In the genomic region with DNA sequence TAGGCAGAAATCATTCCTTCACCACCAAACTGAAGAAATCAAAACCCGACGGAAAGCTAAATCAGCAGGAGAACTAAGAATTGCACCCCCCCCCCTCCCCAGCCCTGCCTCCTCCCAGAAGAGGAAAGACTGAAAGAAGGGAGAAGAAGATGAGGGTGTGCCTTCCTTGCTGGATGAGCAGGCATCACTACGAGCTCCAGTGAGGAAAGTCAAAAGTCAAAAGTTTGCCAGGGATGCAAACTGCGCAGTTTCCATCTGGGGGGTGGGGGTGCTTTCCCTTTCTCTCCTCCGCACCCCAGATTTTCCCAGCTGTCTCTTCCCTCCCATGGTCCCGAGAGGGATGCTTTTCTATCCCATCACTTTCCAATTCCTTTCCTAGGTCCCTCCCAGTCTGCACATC, we compare ENCODE assay signal across 9 mouse cellular contexts. TPM values are rescaled to one million over a fixed set of nuclear protein-coding genes. Genes with fewer than 3 reads are reported as not detected.
A peak's percentile ranks its signal among the peaks of the same experiment; 100 is the strongest.
DNase-seq lines count a peak whose midpoint lies in the region; ATAC-seq and TF ChIP-seq lines count a peak whose summit lies in the region.
"Had no signal": no experiment of that assay in that cellular context is flagged by ENCODE, and none has a peak within 500 bp of the region (broad histone marks: within the 10 kb centered on the region; RNA-seq: fewer than 3 reads in every experiment).

No protein-coding gene starts in this region.

- peak overlapping the region; percentile 62 for H3K4me2 ChIP-seq in neural tube, embryonic 14.5 days (ENCODE audit: low read depth, low read length)

- 6% methylated on average over 6 of the region's 6 CpGs for WGBS in forebrain, embryonic 10.5 days
- 16% methylated on average over 6 of the region's 6 CpGs for WGBS in limb, embryonic 10.5 days
- 19% methylated on average over 6 of the region's 6 CpGs for WGBS in neural tube, embryonic 14.5 days

- no peak for DNase-seq in layer of hippocampus, adult 2 months (ENCODE audit: low spot score in 2 of 2)
- no peak for DNase-seq in layer of hippocampus, adult 8-10 months (ENCODE audit: low spot score in 2 of 2)
- no peak for DNase-seq in forebrain, embryonic 10.5 days (ENCODE audit: extremely low spot score, low spot score)
- no peak for DNase-seq in limb, embryonic 10.5 days (ENCODE audit: low spot score)
- DNase-seq in spleen, postnatal 4 days (ENCODE audit: low spot score in 2 of 2) = no peak
- DNase-seq in adrenal gland, adult (ENCODE audit: inconsistent age in 2 of 2, low spot score in 1 of 2) = no peak
- no peak for DNase-seq in cerebellum, postnatal 10 days

- peak overlapping the region; percentile 63 for H3K4me3 ChIP-seq in layer of hippocampus, adult 2 months
- peak overlapping the region; percentile 60 for H3K4me3 ChIP-seq in forebrain, embryonic 10.5 days
- peak overlapping the region; percentile 60 for H3K4me3 ChIP-seq in limb, embryonic 10.5 days
- peak overlapping the region; percentile 39 for H3K4me3 ChIP-seq in neural tube, embryonic 14.5 days (ENCODE audit: low read depth, low read length)

- no peaks in the 10 kb centered on the region for H3K36me3 ChIP-seq in forebrain, embryonic 10.5 days (replicated peaks)
- H3K36me3 ChIP-seq in limb, embryonic 10.5 days = no peaks in the 10 kb centered on the region
- H3K36me3 ChIP-seq in neural tube, embryonic 14.5 days (ENCODE audit: control insufficient read depth, insufficient read depth, low read length) = no peaks in the 10 kb centered on the region

- peak overlapping the region; percentile 22; the same call in 1 of the 2 replicates for H3K9ac ChIP-seq in neural tube, embryonic 14.5 days (replicated peaks; ENCODE audit: low read depth, low read length)

- no peaks in the 10 kb centered on the region for H3K9me3 ChIP-seq in forebrain, embryonic 10.5 days
- H3K9me3 ChIP-seq in limb, embryonic 10.5 days (replicated peaks) = no peaks in the 10 kb centered on the region
- no peaks in the 10 kb centered on the region for H3K9me3 ChIP-seq in neural tube, embryonic 14.5 days (ENCODE audit: control insufficient read depth, low read length)

- no peak overlapping the region for H3K27ac ChIP-seq in layer of hippocampus, adult 2 months
- H3K27ac ChIP-seq in forebrain, embryonic 10.5 days = no peak overlapping the region
- H3K27ac ChIP-seq in limb, embryonic 10.5 days = no peak overlapping the region
- H3K27ac ChIP-seq in neural tube, embryonic 14.5 days (ENCODE audit: low read depth, low read length) = no peak overlapping the region

- H3K4me1 ChIP-seq in forebrain, embryonic 10.5 days = peaks cover 25% of the 10 kb centered on the region
- H3K4me1 ChIP-seq in limb, embryonic 10.5 days = peaks cover 17% of the 10 kb centered on the region
- H3K4me1 ChIP-seq in neural tube, embryonic 14.5 days (ENCODE audit: control insufficient read depth, insufficient read depth, low read length) = peaks cover 8% of the 10 kb centered on the region

- TF ChIP-seq CTCF in layer of hippocampus, adult 2 months (conservative IDR thresholded peaks at IDR 0.05) = no peak

- peaks cover 66% of the 10 kb centered on the region for H3K27me3 ChIP-seq in forebrain, embryonic 10.5 days (ENCODE audit: poor library complexity, severe bottlenecking)
- H3K27me3 ChIP-seq in limb, embryonic 10.5 days (ENCODE audit: low read depth, poor library complexity, severe bottlenecking) = peaks cover 77% of the 10 kb centered on the region
- H3K27me3 ChIP-seq in neural tube, embryonic 14.5 days (ENCODE audit: control insufficient read depth, insufficient read depth, low read length) = peaks cover 12% of the 10 kb centered on the region; the same call in 1 of the 2 replicates

- ATAC-seq in neural tube, embryonic 14.5 days (ENCODE audit: low read depth) = no peak

RNA-seq across cellular contexts. Expression of gene Moxd1, which starts 0.4 kb away (rescaled TPM):
- 10 to 100 TPM; 10.8 to 15.8 TPM for total RNA-seq in layer of hippocampus, adult 2 months (2021)
- 10 to 100 TPM in 1 of 4 experiments, 1 to 10 TPM in 3; 7.0 to 10.9 (median 7.5) TPM for total RNA-seq in layer of hippocampus, adult 8-10 months (2022)
- polyA plus RNA-seq in forebrain, embryonic 10.5 days (2016; fragmentation: Nextera tagmentation; extraction: Ambion mirVana) = 3.9 and 5.1 TPM in 2 replicates
- 3.2 and 6.0 TPM in 2 replicates for polyA plus RNA-seq in limb, embryonic 10.5 days (2016; fragmentation: Nextera tagmentation; extraction: Ambion mirVana)
- polyA plus RNA-seq in neural tube, embryonic 14.5 days (2014; fragmentation: Nextera tagmentation; extraction: Ambion mirVana) = 4.0 and 9.9 TPM in 2 replicates
- total RNA-seq: hematopoietic stem cell, adult 5-6 weeks had no signal
